Mouse (Mus musculus) olfactory bulb, adult 2 months (tissue): Measurements from ENCODE around the gene Cyp4f14.

Source experiments
- CTCF ChIP-seq: fragments of 200-500 bp; IDR thresholded peaks from 2 replicates; pipeline ENCODE4 v1.5.1; 2012; ENCODE audit warnings: low read depth, mild to moderate bottlenecking, low read length, moderate library complexity; ENCODE audit not compliant: insufficient read depth
- POLR2A ChIP-seq: fragments of 200-500 bp; IDR thresholded peaks from 2 replicates; pipeline ENCODE4 v1.6.1; 2012; ENCODE audit warnings: mild to moderate bottlenecking, low read depth, low read length, moderate library complexity; ENCODE audit not compliant: insufficient read depth

DNA sequence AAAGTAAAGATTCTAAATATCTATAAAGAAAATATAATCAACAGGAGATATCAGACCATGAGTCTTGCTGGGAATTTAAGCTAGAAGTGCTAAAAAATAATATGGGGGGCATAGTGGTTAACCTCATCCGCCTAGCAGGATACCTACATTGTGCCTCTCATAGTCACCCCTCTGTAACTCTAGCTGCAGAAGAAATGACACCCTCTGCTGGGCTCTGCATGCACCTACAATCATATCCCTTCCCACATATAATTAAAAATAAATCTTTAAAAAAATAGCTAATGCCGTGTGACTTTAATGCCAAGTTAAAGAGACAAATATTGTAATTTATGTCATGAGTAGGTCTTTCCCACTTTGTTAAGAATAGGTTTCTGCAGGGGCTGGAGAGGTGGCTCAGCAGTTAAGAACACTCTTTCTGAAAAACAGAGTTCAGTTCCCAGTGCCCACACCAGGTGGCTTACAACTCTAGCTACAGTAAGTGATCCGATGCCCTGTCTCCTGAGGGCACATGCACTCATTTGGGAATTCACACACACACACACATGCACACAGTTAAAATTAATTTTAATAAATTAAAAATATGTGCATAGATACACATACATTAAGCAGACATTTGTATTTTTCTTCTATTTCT is 27.4 kb upstream of the Cyp4f14 start:
- no peak for TF ChIP-seq CTCF
- no peak for TF ChIP-seq POLR2A
